Mouse (Mus musculus): ENCODE results near the gene Arhgdia. TPM values are rescaled to one million over a fixed set of nuclear protein-coding genes. Genes with fewer than 3 reads are reported as not detected.

Gene Arhgdia
- polyA plus RNA-seq, 1 experiment from 2014 or later, result 966 TPM

DNA sequence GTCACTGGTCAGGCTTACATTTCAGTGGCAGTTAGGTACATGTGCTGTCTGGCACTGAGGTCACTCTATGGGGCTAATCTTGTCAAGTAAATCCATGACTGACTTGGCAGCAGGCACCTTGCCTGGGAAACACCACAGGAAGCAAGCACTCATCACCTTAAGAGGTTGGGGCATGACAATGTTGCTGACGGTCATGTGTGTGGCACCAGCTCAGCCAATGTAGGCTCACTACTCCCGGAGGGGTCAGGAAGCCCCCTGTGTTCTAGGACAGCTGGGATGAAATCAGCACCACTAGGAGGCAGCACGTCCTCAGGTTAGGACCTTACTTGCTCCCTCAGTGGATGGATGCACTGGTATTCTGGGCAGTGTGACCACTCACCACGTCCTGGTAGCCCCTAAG is 39.5 kb downstream of the Arhgdia start:
- no peak overlapping the region for H3K4me3 ChIP-seq (ENCODE audit: inconsistent target)
- H3K79me2 ChIP-seq (ENCODE audit: inconsistent target), result peaks cover 21% of the 10 kb centered on the region; the same call in 1 of the 2 replicates
- peaks cover 30% of the 10 kb centered on the region for H3K36me3 ChIP-seq (ENCODE audit: inconsistent target)
- no peak overlapping the region for H3K27ac ChIP-seq
- WGBS (ENCODE audit: missing documents), result 73% methylated on average over 4 of the region's 4 CpGs

DNA sequence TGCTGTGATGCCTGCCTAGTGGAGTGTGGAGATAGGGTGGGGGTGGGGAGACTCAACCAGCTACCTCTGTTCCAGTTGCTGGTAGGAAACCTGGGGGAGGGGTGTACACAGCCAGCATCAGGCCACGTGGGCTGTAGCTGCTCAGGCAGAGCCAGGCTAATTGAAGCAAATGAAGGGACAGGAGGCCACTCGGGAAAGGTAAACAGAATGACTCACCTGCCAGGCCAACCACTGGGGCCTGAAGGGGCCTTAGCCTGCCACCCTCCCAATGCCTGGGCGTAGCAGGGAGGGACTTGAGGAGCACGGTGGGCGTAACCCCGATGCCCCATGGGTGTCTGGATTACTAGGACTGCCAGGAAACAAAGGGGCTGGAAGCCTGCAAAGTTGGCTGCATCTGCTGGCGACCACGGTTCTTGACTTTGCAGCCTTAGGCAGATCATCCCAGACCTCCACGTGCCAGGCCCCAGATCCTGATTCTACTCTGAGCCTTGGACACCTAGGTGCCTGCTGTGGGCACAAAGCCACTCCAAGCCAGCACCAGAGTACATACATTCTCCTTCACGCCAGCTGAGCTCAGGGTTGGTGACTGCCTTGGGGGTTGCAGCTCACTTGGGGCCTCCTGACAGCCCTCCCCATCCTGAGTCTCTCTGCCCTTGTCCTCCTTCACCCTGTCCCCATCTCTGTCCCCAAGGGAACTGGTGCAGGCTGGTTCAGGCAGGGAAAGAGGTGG is 42.0 kb downstream of the Arhgdia start:
- no peaks in the 10 kb centered on the region for H3K79me2 ChIP-seq (ENCODE audit: inconsistent target)
- no peak overlapping the region for H3K4me3 ChIP-seq (ENCODE audit: inconsistent target)
- H3K27ac ChIP-seq, result no peak overlapping the region
- 70% methylated on average over 10 of the region's 10 CpGs for WGBS (ENCODE audit: missing documents)
- H3K36me3 ChIP-seq (ENCODE audit: inconsistent target), result peaks cover 24% of the 10 kb centered on the region

DNA sequence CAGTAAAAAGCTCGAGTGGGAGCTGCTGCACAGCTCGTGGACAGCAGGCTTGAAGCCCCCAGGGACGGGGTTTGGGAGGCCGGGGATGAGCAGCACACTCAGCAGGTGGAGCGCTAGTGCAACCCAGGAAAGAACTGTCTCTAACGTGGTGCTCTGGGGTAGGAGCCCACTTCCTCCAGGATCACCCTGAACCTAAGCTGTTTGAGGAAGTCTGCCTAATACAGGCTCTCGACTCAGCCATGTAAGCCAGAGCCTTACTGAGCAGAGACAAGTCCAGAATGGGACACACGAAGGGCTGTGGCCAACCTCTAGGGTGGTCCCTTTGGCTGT is 42.5 kb downstream of the Arhgdia start:
- Histone ChIP-seq H3K79me2 (ENCODE audit: inconsistent target) (no peaks in the 10 kb centered on the region), H3K4me3 (ENCODE audit: inconsistent target) (no peak overlapping the region)

DNA sequence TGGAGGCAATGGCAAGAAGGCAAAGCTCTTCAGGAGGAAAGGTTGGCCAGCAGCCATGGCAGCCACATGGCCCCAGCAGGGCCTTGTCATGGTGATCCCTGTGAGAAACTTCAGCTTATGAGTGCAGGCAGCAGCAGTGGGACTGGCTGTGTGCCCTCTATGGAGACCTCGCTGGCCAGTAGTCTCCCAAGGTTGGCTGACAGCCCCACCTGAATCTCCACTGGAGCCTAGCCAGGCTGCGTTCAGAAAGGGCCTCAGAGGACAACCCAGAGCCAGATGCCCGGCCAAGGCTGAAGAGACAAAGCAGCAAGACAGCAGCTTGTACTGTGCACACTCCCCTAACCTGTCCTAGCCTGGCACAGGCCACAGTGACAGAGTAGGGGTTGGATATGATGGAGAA is 42.9 kb downstream of the Arhgdia start:
- no peak overlapping the region for H3K4me3 ChIP-seq (ENCODE audit: inconsistent target)
- H3K27ac ChIP-seq, result no peak overlapping the region
- H3K79me2 ChIP-seq (ENCODE audit: inconsistent target), result no peaks in the 10 kb centered on the region
- H3K36me3 ChIP-seq (ENCODE audit: inconsistent target), result peaks cover 14% of the 10 kb centered on the region; the same call in 1 of the 2 replicates
- WGBS (ENCODE audit: missing documents), result 83% methylated on average over 3 of the region's 3 CpGs

More for the DNA sequence above, 42.5 kb downstream of the Arhgdia start:
- H3K27ac ChIP-seq, result no peak overlapping the region
- WGBS (ENCODE audit: missing documents), result 17% methylated on average over 8 of the region's 8 CpGs
- peaks cover 19% of the 10 kb centered on the region; the same call in 1 of the 2 replicates for H3K36me3 ChIP-seq (ENCODE audit: inconsistent target)

DNA sequence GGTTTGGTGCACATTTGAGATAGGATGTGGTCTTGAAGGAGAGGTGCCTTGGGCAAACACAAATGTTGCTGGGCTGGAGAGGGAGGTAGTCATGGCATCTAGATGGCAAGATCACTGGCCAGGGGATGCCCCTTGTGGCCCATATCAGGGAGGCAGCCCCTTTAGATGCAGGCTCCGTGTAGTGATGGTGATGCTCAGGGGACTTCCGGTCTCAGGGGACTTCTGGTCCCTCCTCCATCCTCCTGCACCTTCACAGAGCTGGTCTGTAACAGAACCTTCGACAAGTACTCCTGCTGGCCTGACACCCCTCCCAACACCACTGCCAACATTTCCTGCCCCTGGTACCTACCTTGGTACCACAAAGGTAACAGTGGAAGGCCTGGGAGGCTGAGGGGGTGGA is 45.6 kb downstream of the Arhgdia start:
- H3K4me3 ChIP-seq (ENCODE audit: inconsistent target), result no peak overlapping the region
- 87% methylated on average over 3 of the region's 3 CpGs for WGBS (ENCODE audit: missing documents)
- H3K36me3 ChIP-seq (ENCODE audit: inconsistent target), result no peaks in the 10 kb centered on the region
- no peaks in the 10 kb centered on the region for H3K79me2 ChIP-seq (ENCODE audit: inconsistent target)
- no peak overlapping the region for H3K27ac ChIP-seq

DNA sequence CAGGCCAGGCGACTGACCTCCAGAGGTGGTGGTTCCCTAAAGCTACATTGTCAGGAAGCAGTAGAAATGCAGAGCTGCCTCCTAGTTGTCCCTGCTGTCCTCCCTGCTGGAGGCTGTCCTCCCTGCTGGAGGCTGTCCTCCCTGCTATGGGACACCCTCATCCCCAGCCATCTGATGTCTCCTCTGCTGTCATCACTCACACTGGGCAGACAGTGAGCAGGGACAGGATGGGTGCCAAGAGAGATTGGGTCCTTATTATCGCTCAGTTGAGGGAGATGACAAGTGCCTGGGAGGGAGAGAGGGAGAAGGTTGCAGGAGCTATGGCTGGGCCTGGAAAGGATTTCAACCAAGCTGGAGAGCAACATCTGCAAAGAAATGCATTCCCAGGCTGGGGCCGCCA is 46.3 kb downstream of the Arhgdia start:
- no peak overlapping the region for H3K27ac ChIP-seq
- no peaks in the 10 kb centered on the region for H3K79me2 ChIP-seq (ENCODE audit: inconsistent target)
- no peak overlapping the region for H3K4me3 ChIP-seq (ENCODE audit: inconsistent target)
- H3K36me3 ChIP-seq (ENCODE audit: inconsistent target), result no peaks in the 10 kb centered on the region
- 92% methylated on average over 3 of the region's 3 CpGs for WGBS (ENCODE audit: missing documents)

DNA sequence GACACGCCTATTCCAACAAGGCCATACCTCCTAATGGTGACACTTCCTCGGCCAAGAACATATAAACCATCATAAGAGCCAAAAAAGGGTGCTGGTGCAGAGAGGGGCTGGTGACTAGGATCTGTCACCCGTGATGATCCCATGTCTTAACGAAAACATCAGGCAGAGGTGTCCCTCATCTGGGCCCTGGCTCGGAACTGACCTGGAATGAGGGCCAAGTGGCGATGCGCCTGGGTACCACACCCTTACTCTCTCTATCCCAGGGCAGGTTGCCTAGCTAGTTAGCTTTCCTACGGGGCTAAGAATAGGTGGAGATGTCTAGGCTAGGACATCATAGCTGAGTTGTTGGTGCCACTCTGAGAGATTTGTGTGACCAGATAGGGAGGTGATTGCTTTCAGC is 47.3 kb downstream of the Arhgdia start:
- H3K36me3 ChIP-seq (ENCODE audit: inconsistent target), result no peaks in the 10 kb centered on the region
- WGBS (ENCODE audit: missing documents), result 96% methylated on average over 8 of the region's 8 CpGs
- H3K27ac ChIP-seq, result no peak overlapping the region
- no peaks in the 10 kb centered on the region for H3K79me2 ChIP-seq (ENCODE audit: inconsistent target)
- H3K4me3 ChIP-seq (ENCODE audit: inconsistent target), result no peak overlapping the region

DNA sequence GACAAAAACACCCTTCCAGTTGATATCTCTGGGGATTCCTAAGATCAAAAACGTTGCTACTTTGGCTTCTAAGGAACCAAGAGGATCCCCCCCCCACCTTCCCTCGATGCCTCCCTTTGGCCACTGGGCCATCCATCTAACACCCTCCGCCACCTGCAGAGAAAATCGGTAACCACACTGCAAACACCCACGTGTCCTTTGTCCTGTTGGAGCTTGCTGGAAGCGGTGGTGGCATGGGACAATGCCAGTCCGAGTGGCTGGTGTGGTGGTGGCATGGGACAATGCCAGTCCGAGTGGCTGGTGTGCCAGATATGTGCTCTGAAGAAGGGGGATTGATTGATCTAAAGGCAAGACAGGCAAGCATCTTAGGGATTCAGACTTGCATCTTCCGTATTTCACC is 49.8 kb downstream of the Arhgdia start:
- WGBS (ENCODE audit: missing documents), result 44% methylated on average over 9 of the region's 9 CpGs
- Histone ChIP-seq H3K79me2 (ENCODE audit: inconsistent target) (no peaks in the 10 kb centered on the region), H3K36me3 (ENCODE audit: inconsistent target) (no peaks in the 10 kb centered on the region), H3K27ac (no peak overlapping the region), H3K4me3 (ENCODE audit: inconsistent target) (no peak overlapping the region)

DNA sequence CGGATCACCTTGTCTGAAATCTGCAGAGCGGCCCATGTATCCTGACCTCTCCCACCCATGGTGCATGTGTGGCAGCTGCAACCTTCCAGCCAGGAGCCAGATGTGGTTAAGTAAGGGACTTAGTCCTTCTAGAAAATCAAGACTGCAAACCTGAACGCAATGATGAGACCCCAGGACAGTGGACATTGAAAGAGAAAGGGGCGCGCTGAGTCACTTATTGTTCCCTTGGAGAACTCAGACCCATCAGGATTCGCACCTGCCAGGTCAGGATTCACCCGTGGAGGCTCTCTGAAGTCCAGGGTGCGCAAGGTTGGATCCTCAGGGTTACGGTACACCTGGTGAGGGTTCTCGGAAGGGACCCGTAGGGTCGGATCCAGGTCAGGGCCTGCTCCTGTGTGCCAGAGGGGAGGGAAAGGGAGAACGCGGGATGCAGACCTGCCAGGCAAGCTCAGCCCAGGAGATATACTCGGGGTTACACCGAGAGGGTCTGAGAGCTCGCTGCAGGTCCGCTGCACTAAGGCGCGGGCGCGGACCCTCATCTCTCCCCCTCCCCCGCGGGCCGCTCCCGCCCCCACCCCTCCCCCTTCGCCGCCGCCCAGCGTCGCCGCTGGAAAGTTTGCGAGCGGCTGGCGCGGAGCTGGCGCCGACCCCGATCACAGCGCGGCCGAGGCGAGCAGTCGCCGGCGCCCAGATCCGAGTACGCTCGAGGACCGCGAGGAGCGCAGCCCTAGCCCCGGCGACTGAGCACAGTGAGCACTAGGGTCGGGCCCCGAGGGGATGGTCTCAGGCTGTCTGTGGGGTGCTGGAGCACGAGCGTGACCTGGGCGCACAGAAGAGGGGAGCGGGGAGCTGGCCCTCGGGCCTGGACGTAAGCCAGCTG is 51.1 kb downstream of the Arhgdia start, which contains the start of gene Gcgr:
Gcgr (plus strand) TSS at position 615 of the 880 bp plus-strand sequence.
- Histone ChIP-seq H3K79me2 (ENCODE audit: inconsistent target) (no peaks in the 10 kb centered on the region), H3K4me3 (ENCODE audit: inconsistent target) (no peak within 1 kb of the TSS), H3K27ac (no peak within 1 kb of the TSS), H3K36me3 (ENCODE audit: inconsistent target) (no peaks in the 10 kb centered on the region)
- 16% methylated on average over 56 of the region's 62 CpGs for WGBS (ENCODE audit: missing documents)

DNA sequence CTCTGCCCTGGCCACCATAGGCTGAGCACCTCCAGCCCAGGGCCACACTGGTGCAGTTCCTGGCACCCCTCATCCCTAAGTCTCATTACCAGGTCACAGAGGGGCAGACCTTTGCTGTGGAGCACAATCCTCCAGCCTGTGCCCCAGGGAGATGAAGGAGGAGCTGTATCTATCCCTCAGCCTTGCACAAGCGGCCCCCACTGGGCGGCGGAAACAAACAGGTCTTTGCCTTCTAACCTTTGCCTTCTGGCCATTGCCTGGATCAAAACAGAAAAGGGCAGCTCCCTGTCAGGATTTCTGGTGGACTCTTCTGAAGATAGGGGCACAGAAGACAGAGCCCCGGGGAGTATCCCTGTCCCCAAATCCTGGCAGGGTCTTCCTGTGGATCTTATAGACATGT is 52.5 kb downstream of the Arhgdia start:
- Histone ChIP-seq H3K27ac (no peak overlapping the region), H3K4me3 (ENCODE audit: inconsistent target) (no peak overlapping the region), H3K79me2 (ENCODE audit: inconsistent target) (no peaks in the 10 kb centered on the region), H3K36me3 (ENCODE audit: inconsistent target) (no peaks in the 10 kb centered on the region)
- 75% methylated on average over 4 of the region's 4 CpGs for WGBS (ENCODE audit: missing documents)

Other genes starting within 250 kb of the Arhgdia start
- gene Actg1, start 233.1 kb downstream of the Arhgdia start, polyA plus RNA-seq (2018), result 1,569 to 2,966 TPM (median 1,773 TPM) in 3 replicates
- gene Fscn2, start 220.1 kb downstream of the Arhgdia start, polyA plus RNA-seq (2018), result not detected in 3 replicates
- gene Faap100, start 202.9 kb downstream of the Arhgdia start, polyA plus RNA-seq (2018), result 3.8 to 8.1 TPM (median 6.3 TPM) in 3 replicates
- 38.6 to 47.8 TPM (median 45.8 TPM) in 3 replicates for gene Nploc4, start 143.9 kb downstream of the Arhgdia start, polyA plus RNA-seq (2018)
- gene Tspan10, start 139.0 kb downstream of the Arhgdia start, polyA plus RNA-seq (2018), result 0.54 to 2.3 TPM (median 1.5 TPM) in 3 replicates
- 0.32 TPM in 1 of 3 replicates, not detected in the others for gene Pde6g, start 128.1 kb downstream of the Arhgdia start, polyA plus RNA-seq (2018)
- 2.6 to 10.4 TPM (median 6.3 TPM) in 3 replicates for gene Oxld1, start 123.6 kb downstream of the Arhgdia start, polyA plus RNA-seq (2018)
- gene Ccdc137, start 123.5 kb downstream of the Arhgdia start, polyA plus RNA-seq (2018), result 11.7 to 12.7 TPM (median 11.8 TPM) in 3 replicates
- gene Arl16, start 114.0 kb downstream of the Arhgdia start, polyA plus RNA-seq (2018), result 11.8 to 16.5 TPM (median 14.2 TPM) in 3 replicates
- 28.2 to 81.1 TPM (median 37.6 TPM) in 3 replicates for gene Mrpl12, start 97.0 kb downstream of the Arhgdia start, polyA plus RNA-seq (2018)
- 29.6 to 61.7 TPM (median 44.6 TPM) in 3 replicates for gene Slc25a10, start 89.8 kb downstream of the Arhgdia start, polyA plus RNA-seq (2018)
- gene Gcgr, start 50.9 kb downstream of the Arhgdia start, polyA plus RNA-seq (2018), result 0.09 TPM in 1 of 3 replicates, not detected in the others
- 36.9 to 60.9 TPM (median 57.7 TPM) in 3 replicates for gene Mcrip1, start 31.9 kb downstream of the Arhgdia start, polyA plus RNA-seq (2018)
- gene Ppp1r27, start 30.5 kb downstream of the Arhgdia start, polyA plus RNA-seq (2018), result not detected in 3 replicates
- gene P4hb, start 8.4 kb downstream of the Arhgdia start, polyA plus RNA-seq (2018), result 294 to 442 TPM (median 388 TPM) in 3 replicates
- 34.3 to 88.6 TPM (median 41.5 TPM) in 3 replicates for gene Alyref, start 16.7 kb upstream of the Arhgdia start, polyA plus RNA-seq (2018)
- 40.4 to 78.6 TPM (median 76.2 TPM) in 3 replicates for gene Anapc11, start 16.8 kb upstream of the Arhgdia start, polyA plus RNA-seq (2018)
- gene Npb, start 26.9 kb upstream of the Arhgdia start, polyA plus RNA-seq (2018), result not detected in 3 replicates
- gene Pcyt2, start 36.3 kb upstream of the Arhgdia start, polyA plus RNA-seq (2018), result 23.8 to 69.4 TPM (median 36.2 TPM) in 3 replicates
- 37.3 to 77.5 TPM (median 50.4 TPM) in 3 replicates for gene Sirt7, start 43.6 kb upstream of the Arhgdia start, polyA plus RNA-seq (2018)
- 18.1 to 68.2 TPM (median 39.6 TPM) in 3 replicates for gene Mafg, start 52.0 kb upstream of the Arhgdia start, polyA plus RNA-seq (2018)
- not detected in 3 replicates for gene Pycr1, start 62.1 kb upstream of the Arhgdia start, polyA plus RNA-seq (2018)
- not detected in 3 replicates for gene Myadml2, start 66.5 kb upstream of the Arhgdia start, polyA plus RNA-seq (2018)
- not detected in 3 replicates for gene Notum, start 79.6 kb upstream of the Arhgdia start, polyA plus RNA-seq (2018)
- gene Aspscr1, start 91.3 kb upstream of the Arhgdia start, polyA plus RNA-seq (2018), result 21.6 to 38.8 TPM (median 34.8 TPM) in 3 replicates
- 70.5 to 93.2 TPM (median 84.4 TPM) in 3 replicates for gene Cenpx, start 132.1 kb upstream of the Arhgdia start, polyA plus RNA-seq (2018)
- 8.8 to 16.3 TPM (median 8.9 TPM) in 3 replicates for gene Lrrc45, start 132.3 kb upstream of the Arhgdia start, polyA plus RNA-seq (2018)
- gene Rac3, start 139.8 kb upstream of the Arhgdia start, polyA plus RNA-seq (2018), result 5.4 to 14.4 TPM (median 7.5 TPM) in 3 replicates
- 50.0 to 96.7 TPM (median 78.2 TPM) in 3 replicates for gene Dcxr, start 145.7 kb upstream of the Arhgdia start, polyA plus RNA-seq (2018)
- gene Cbr2, start 150.5 kb upstream of the Arhgdia start, polyA plus RNA-seq (2018), result 26.0 to 63.7 TPM (median 28.8 TPM) in 3 replicates
- 3.8 to 12.6 TPM (median 5.1 TPM) in 3 replicates for gene Hmga1b, start 181.2 kb upstream of the Arhgdia start, polyA plus RNA-seq (2018)
- gene Rfng, start 202.6 kb upstream of the Arhgdia start, polyA plus RNA-seq (2018), result 12.9 to 16.2 TPM (median 15.6 TPM) in 3 replicates
- 31.8 to 85.4 TPM (median 49.9 TPM) in 3 replicates for gene Gps1, start 202.6 kb upstream of the Arhgdia start, polyA plus RNA-seq (2018)
- 17.1 to 33.6 TPM (median 26.6 TPM) in 3 replicates for gene Dus1l, start 214.8 kb upstream of the Arhgdia start, polyA plus RNA-seq (2018)
- gene Fasn, start 242.9 kb upstream of the Arhgdia start, polyA plus RNA-seq (2018), result 20.8 to 45.3 TPM (median 23.6 TPM) in 3 replicates